Mouse (Mus musculus) left cerebral cortex, adult 18-20 months (tissue): ENCODE results near the gene Itpk1. TPM values are rescaled to one million over a fixed set of nuclear protein-coding genes. Genes with fewer than 3 reads are reported as not detected.

Experiments used
- microRNA-seq, 2 experiments: library from miRNA; unstranded; fragments of <30 nt; microRNA quantifications; one replicate each; pipeline ENCODE4 v1.2.0; 2021
- total RNA-seq, 2 experiments: library from RNA; stranded (reverse); gene quantifications; 2 replicates each; pipeline ENCODE4 v1.2.3; 2021

Itpk1 gene
- total RNA-seq, 2 experiments from 2014 or later: 56.0 to 63.6 TPM

Small RNAs within 50 kb of the gene (microRNA-seq; reads per million reads assigned to microRNA genes)
- 0 to 0.42 reads per million in 2 experiments for gene Mir1936

Other genes starting within 250 kb of the Itpk1 start
- 10 to 100 TPM; 25.7 to 25.9 TPM for gene Golga5, start 235.8 kb downstream of the Itpk1 start, total RNA-seq
- 100 to 1,000 TPM; 151 to 236 TPM for gene Chga, start 150.0 kb downstream of the Itpk1 start, total RNA-seq
- gene Moap1, start 38.7 kb upstream of the Itpk1 start, total RNA-seq: 10 to 100 TPM; 33.1 to 34.5 TPM
- 1 to 10 TPM; 5.1 to 5.7 TPM for gene Tmem251, start 38.8 kb upstream of the Itpk1 start, total RNA-seq
- not detected for gene Gm28051, start 52.8 kb upstream of the Itpk1 start, total RNA-seq
- 10 to 100 TPM; 13.8 to 21.4 TPM for gene Gon7, start 52.9 kb upstream of the Itpk1 start, total RNA-seq
- 10 to 100 TPM; 32.5 to 32.6 TPM for gene Ubr7, start 53.0 kb upstream of the Itpk1 start, total RNA-seq
- gene Gm20604, start 53.7 kb upstream of the Itpk1 start, total RNA-seq: 10 to 100 TPM; 16.5 to 19.1 TPM
- 10 to 100 TPM; 18.4 to 19.6 TPM for gene Btbd7, start 173.5 kb upstream of the Itpk1 start, total RNA-seq
- gene Cox8c, start 194.4 kb upstream of the Itpk1 start, total RNA-seq: not detected
- 10 to 100 TPM; 54.7 to 55.8 TPM for gene Unc79, start 243.9 kb upstream of the Itpk1 start, total RNA-seq